Mouse (Mus musculus) cortical plate, adult 2 months (tissue): Measurements from ENCODE around the gene Il11.

Experiments used
- CTCF ChIP-seq: fragments of 200-500 bp; IDR thresholded peaks from 2 replicates; pipeline ENCODE4 v1.5.1; 2011; ENCODE audit warnings: mild to moderate bottlenecking, control low read depth, low read length; ENCODE audit not compliant: insufficient read depth; ENCODE audit errors: extremely low read depth
- POLR2A ChIP-seq: fragments of 200-500 bp; IDR thresholded peaks from 2 replicates; pipeline ENCODE4 v1.6.1; 2011; ENCODE audit warnings: mild to moderate bottlenecking, low read length, control low read depth; ENCODE audit not compliant: insufficient read depth; ENCODE audit errors: extremely low read depth

DNA sequence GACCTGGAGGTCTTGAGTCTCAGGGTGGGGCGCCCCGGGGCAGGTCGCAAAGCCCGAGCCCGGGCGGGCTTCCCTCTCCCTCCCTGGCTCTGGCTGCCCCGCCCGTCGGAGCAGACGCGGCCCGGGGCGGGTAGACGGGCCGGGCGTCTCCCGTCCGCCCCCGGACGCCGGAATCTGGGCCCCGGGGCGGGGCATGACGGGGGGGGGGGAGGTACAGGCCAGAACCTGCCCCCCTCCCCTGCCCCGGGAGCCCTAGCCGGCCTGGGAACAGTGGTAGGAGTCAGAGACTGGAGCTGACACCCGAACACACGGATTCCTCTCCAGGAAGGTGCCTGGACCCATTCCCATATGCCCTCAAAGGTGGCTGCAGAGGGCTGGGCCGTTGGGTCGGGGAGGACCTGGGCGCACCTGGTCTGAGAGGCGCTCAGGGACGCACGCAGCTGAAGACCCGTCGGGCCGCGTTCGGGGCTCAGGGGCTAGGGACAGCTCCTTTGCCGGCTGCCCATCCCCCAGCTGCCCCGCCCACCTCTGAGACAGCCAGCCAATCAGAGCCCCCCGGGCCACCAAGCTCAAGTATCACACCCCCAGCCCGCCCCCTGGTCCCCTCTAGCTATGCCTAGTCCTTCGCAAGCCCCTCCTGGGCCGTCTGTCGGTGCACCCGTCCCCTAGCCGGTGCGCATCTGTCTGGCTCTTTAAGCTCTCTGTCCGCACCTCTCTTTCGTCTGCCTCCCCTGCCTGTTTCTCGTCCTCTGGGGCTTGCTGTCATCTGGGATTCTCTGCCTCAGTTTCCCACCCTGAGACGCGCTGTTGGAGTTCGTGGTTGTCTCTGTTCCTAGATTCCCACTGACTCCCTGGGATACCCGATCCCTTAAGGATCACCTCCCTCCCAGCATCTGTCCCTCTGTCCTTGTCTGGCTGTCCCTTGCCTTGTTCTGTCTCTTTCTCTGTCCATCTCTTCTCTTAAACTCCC is 5.5 kb downstream of the Il11 start:
- TF ChIP-seq POLR2A (no peak), CTCF (no peak)
